Mouse (Mus musculus): ENCODE data around the gene Wdr90. TPM values are rescaled to one million over a fixed set of nuclear protein-coding genes. Genes with fewer than 3 reads are reported as not detected.

The Wdr90 gene
- total and polyA plus RNA-seq, 2 experiments from 2014 or later, result 13.2 to 40.2 TPM

- no peak for TF ChIP-seq CTCF (IDR thresholded peaks at IDR 0.05; ENCODE audit: low read depth)
- DNase-seq, result no peak
- Histone ChIP-seq H3K4me1 (ENCODE audit: insufficient read depth) (peaks cover 12% of the 10 kb centered on the region), H3K27ac (ENCODE audit: low read depth, low read length) (peak overlapping the region; percentile 91), H3K36me3 (ENCODE audit: insufficient read depth) (no peaks in the 10 kb centered on the region; the same call in 1 of the 2 replicates), H3K4me2 (ENCODE audit: low read depth) (peak overlapping the region; percentile 87), H3K27me3 (ENCODE audit: insufficient read depth, low read length) (no peaks in the 10 kb centered on the region), H3K4me3 (ENCODE audit: low read depth, low read length) (peak overlapping the region; percentile 71), H3K9me3 (ENCODE audit: low read length) (no peaks in the 10 kb centered on the region), H3K9ac (peak overlapping the region; percentile 81)
- 9% methylated on average over 6 of the region's 6 CpGs for WGBS
- ATAC-seq, result peak; percentile 30; the same call in 1 of the 2 replicates
Observed at GRCm38 (mm10) chr17:25861704-25862612, 657 bp upstream of the Wdr90 start.

- H3K4me2 ChIP-seq (ENCODE audit: low read depth), result peak overlapping the region; percentile 87
- no peak overlapping the region for H3K27ac ChIP-seq (ENCODE audit: low read depth, low read length)
- no peaks in the 10 kb centered on the region for H3K9me3 ChIP-seq (ENCODE audit: low read length)
- H3K4me1 ChIP-seq (ENCODE audit: insufficient read depth), result peaks cover 12% of the 10 kb centered on the region
- TF ChIP-seq CTCF (IDR thresholded peaks at IDR 0.05; ENCODE audit: low read depth), result no peak
- 92% methylated on average over 6 of the region's 6 CpGs for WGBS
- H3K4me3 ChIP-seq (ENCODE audit: low read depth, low read length), result no peak overlapping the region
- DNase-seq (no peak), ATAC-seq (no peak)
- H3K9ac ChIP-seq, result no peak overlapping the region
- no peaks in the 10 kb centered on the region; the same call in 1 of the 2 replicates for H3K36me3 ChIP-seq (ENCODE audit: insufficient read depth)
- no peaks in the 10 kb centered on the region for H3K27me3 ChIP-seq (ENCODE audit: insufficient read depth, low read length)
Observed at GRCm38 (mm10) chr17:25860229-25860628, 1.1 kb downstream of the Wdr90 start.

GRCm38 (mm10) chr17:25844396-25844901 lies 16.9 kb downstream of the Wdr90 start, which contains the start of gene Rhot2:
Gene Rhot2, minus strand, starts transcription at chr17:25844851.
- under 1% methylated on average over 19 of the region's 21 CpGs for WGBS

GRCm38 (mm10) chr17:25843636-25844395 lies 17.5 kb downstream of the Wdr90 start:
- Histone ChIP-seq H3K27ac (ENCODE audit: low read depth, low read length) (peak overlapping the region; percentile 77), H3K36me3 (ENCODE audit: insufficient read depth) (peaks cover 47% of the 10 kb centered on the region), H3K4me2 (ENCODE audit: low read depth) (peak overlapping the region; percentile 96), H3K9me3 (ENCODE audit: low read length) (no peaks in the 10 kb centered on the region), H3K4me3 (ENCODE audit: low read depth, low read length) (peak overlapping the region; percentile 85), H3K9ac (peak overlapping the region; percentile 80), H3K27me3 (ENCODE audit: insufficient read depth, low read length) (no peaks in the 10 kb centered on the region), H3K4me1 (ENCODE audit: insufficient read depth) (peaks cover 8% of the 10 kb centered on the region; the same call in 1 of the 2 replicates)
- WGBS, result 4% methylated on average over 38 of the region's 38 CpGs
- ATAC-seq (peak; percentile 54), DNase-seq (no peak)
- TF ChIP-seq CTCF (IDR thresholded peaks at IDR 0.05; ENCODE audit: low read depth), result 0 out of 2 replicates have a peak, but pooled peaks have one; percentile 1

More at GRCm38 (mm10) chr17:25844396-25844901, 16.9 kb downstream of the Wdr90 start, which contains the start of gene Rhot2:
- peak within 1 kb of the TSS; percentile 85 for H3K4me3 ChIP-seq (ENCODE audit: low read depth, low read length)
- no peaks in the 10 kb centered on the region for H3K9me3 ChIP-seq (ENCODE audit: low read length)
- H3K9ac ChIP-seq, result peak within 1 kb of the TSS; percentile 80
- DNase-seq, result peak; percentile 93
- peak within 1 kb of the TSS; percentile 96 for H3K4me2 ChIP-seq (ENCODE audit: low read depth)
- no peaks in the 10 kb centered on the region for H3K27me3 ChIP-seq (ENCODE audit: insufficient read depth, low read length)
- peaks cover 41% of the 10 kb centered on the region for H3K36me3 ChIP-seq (ENCODE audit: insufficient read depth)
- peak within 1 kb of the TSS; percentile 77 for H3K27ac ChIP-seq (ENCODE audit: low read depth, low read length)
- H3K4me1 ChIP-seq (ENCODE audit: insufficient read depth), result peaks cover 8% of the 10 kb centered on the region; the same call in 1 of the 2 replicates
- peak; percentile 100 for ATAC-seq
- peak; percentile 84 for TF ChIP-seq CTCF (IDR thresholded peaks at IDR 0.05; ENCODE audit: low read depth)

GRCm38 (mm10) chr17:25843122-25843521 lies 18.2 kb downstream of the Wdr90 start:
- Histone ChIP-seq H3K4me3 (ENCODE audit: low read depth, low read length) (no peak overlapping the region), H3K4me1 (ENCODE audit: insufficient read depth) (peaks cover 8% of the 10 kb centered on the region; the same call in 1 of the 2 replicates), H3K27me3 (ENCODE audit: insufficient read depth, low read length) (no peaks in the 10 kb centered on the region), H3K36me3 (ENCODE audit: insufficient read depth) (peaks cover 42% of the 10 kb centered on the region), H3K27ac (ENCODE audit: low read depth, low read length) (no peak overlapping the region), H3K9me3 (ENCODE audit: low read length) (no peaks in the 10 kb centered on the region), H3K9ac (peak overlapping the region; percentile 80; the same call in 1 of the 2 replicates), H3K4me2 (ENCODE audit: low read depth) (peak overlapping the region; percentile 96)
- DNase-seq, result no peak
- WGBS, result 92% methylated on average over 4 of the region's 4 CpGs
- TF ChIP-seq CTCF (IDR thresholded peaks at IDR 0.05; ENCODE audit: low read depth), result no peak
- no peak for ATAC-seq

GRCm38 (mm10) chr17:25842509-25842908 lies 18.8 kb downstream of the Wdr90 start:
- Histone ChIP-seq H3K4me3 (ENCODE audit: low read depth, low read length) (no peak overlapping the region), H3K27ac (ENCODE audit: low read depth, low read length) (no peak overlapping the region), H3K4me2 (ENCODE audit: low read depth) (no peak overlapping the region), H3K36me3 (ENCODE audit: insufficient read depth) (peaks cover 38% of the 10 kb centered on the region), H3K27me3 (ENCODE audit: insufficient read depth, low read length) (no peaks in the 10 kb centered on the region), H3K9me3 (ENCODE audit: low read length) (no peaks in the 10 kb centered on the region), H3K4me1 (ENCODE audit: insufficient read depth) (peaks cover 14% of the 10 kb centered on the region), H3K9ac (no peak overlapping the region)
- 81% methylated on average over 3 of the region's 3 CpGs for WGBS
- no peak for TF ChIP-seq CTCF (IDR thresholded peaks at IDR 0.05; ENCODE audit: low read depth)
- DNase-seq (no peak), ATAC-seq (no peak)

All from forebrain, postnatal 0 days (tissue).